Mouse (Mus musculus): Measurements from ENCODE around the gene Sgcb.

GRCm38 (mm10) chr5:73647261-73647900 lies at the start of gene Sgcb:
- no peak for TF ChIP-seq CTCF (IDR thresholded peaks at IDR 0.05; ENCODE audit: extremely low read depth, insufficient read depth, insufficient read length, insufficient replicate concordance)
- TF ChIP-seq POLR2A (IDR thresholded peaks at IDR 0.05; ENCODE audit: low read depth, low read length), result peak; percentile 5; the same call in 1 of the 2 replicates
